Mouse (Mus musculus) large intestine, adult 2 months (tissue): Measurements from ENCODE around the gene Il15ra. TPM values are rescaled to one million over a fixed set of nuclear protein-coding genes. Genes with fewer than 3 reads are reported as not detected.
A peak's percentile ranks its signal among the peaks of the same experiment; 100 is the strongest.

ENCODE experiments used
- DNase-seq: peaks from one replicate; pipeline ENCODE4 v3.0.0-alpha.2; 2012; ENCODE audit warnings: low read depth, low spot score
- WGBS: fragments of 180-500 bp; shearing (Covaris S2); methylation state at CpG from one replicate; pipeline ENCODE4 v1.1.7; 2018; 5-methylcytosine and 5-hydroxymethylcytosine counted together
- polyA plus RNA-seq: library from polyadenylated mRNA; depleted of rRNA; stranded (reverse); fragments of >200 nt; gene quantifications from 2 replicates; pipeline ENCODE4 v1.2.3, GENCODE M21; 2012; rRNA removed

Gene Il15ra
- polyA plus RNA-seq, 1 experiment = 27.5 TPM

- WGBS = 90% methylated on average over 10 of the region's 10 CpGs
- no peak for DNase-seq
These were observed 69.3 kb downstream of the Il15ra start for GRCm38 (mm10) chr2:11774426-11774825.

GRCm38 (mm10) chr2:11775121-11775520 is 70.0 kb downstream of the Il15ra start:
- WGBS = 73% methylated on average over 5 of the region's 5 CpGs
- DNase-seq = no peak

DNA sequence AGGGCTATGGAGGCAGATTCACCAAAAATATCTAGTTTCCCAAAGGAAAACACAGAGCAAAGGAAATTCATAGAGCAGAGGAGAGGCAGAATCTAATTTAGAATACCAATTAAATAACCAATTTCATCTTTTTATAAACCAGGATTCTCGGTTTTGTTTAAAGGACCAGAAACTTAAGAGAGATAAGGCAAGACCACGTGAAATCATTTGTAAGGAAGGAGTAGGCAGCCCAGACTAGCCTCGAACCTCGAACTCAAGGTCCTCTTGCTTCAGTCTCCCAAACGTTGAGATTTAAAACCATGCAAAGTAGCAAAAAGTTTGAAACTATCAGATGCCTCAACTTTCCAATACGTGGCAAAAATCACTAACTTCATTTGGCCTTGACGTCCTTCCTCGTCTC is 71.3 kb downstream of the Il15ra start:
- no peak for DNase-seq
- WGBS = 23% methylated on average over 8 of the region's 8 CpGs

DNA sequence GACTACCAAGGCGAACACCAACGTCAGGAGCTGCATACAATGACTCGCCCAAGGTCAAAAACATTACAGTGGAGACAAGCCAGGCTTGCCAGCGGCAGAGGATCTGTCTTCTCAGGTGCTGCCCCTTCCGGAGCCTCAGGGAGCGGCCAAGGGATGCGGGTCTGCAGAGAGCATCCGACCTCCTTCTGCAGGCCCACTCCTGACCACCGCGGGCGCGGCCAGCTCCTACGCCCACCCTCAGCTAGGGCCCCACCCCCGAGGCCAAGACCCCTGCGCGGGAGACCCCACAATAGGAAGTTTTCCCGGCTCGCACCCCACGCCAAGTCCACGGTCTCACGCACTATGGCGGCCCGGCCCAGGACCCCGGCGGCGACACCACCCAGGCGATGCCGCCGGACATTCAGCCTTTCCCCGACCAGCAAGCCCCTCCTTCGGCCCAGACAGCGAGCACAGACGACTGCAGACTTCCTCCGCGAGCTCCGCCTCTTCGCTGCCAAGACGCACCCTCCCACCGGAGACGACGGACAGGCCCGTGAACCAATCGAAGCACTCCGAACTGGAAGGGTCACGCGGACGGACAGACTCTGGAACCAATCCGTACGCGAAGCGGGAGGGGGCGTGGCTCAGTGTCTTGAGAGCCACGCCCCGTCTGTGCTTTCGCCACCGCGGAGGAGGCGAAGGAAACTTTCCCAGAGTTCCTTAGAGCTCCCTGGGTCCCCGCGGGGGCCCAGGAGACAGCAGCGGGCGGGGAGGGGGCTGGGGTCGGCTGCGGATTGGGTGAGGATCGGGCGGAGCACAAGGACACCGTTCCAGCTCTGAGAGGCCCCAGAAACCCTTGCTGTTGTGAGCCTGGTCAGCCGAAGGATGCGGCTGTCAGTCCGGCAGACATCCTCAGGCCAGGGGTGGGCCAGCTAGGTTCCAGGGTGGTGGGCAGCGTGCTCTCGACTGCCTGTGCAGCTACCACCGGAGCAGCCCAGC is 72.3 kb downstream of the Il15ra start, which contains the start of the genes Fbh1 and Ankrd16:
Gene Fbh1, minus strand, starts transcription at position 492 of the 978 bp plus-strand sequence.
Gene Ankrd16, plus strand, starts transcription at position 786 of the 978 bp plus-strand sequence.
- under 1% methylated on average over 73 of the region's 73 CpGs for WGBS
- DNase-seq = peak; percentile 100

DNA sequence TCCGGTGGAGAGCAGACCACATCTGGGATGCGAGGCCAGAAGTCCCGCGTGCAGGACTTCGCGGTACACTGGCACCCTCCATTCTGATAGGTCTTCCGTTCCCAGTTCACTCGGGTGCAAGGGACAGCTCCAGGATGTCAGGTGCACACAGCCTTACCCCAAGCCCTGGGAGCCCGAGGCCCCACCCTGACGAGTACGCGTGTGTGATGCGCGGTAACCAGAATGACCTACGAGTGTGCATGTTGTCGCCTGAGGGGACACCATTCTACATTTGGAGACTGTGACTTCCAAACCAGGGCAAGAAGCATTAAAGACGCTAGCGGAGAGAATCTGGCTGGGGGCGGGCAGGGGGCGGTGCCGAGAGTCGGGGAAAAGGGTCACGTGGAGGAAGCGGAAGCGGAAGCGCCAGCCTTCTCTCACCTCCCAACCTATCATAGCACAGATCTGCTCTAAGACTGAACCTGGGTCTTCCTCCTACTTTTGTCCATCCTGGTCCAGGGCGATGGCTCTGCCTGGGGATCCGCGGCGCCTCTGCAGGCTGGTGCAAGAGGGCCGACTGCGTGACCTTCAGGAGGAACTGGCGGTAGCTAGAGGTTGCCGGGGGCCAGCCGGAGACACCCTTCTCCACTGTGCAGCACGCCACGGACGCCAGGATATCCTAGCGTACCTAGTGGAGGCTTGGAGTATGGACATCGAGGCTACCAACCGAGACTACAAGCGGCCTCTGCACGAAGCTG is 73.2 kb downstream of the Il15ra start:
- DNase-seq = peak; percentile 83
- under 1% methylated on average over 43 of the region's 43 CpGs for WGBS

Other genes starting within 250 kb of the Il15ra start
- gene Pfkfb3, start 151.2 kb upstream of the Il15ra start, polyA plus RNA-seq = 14.7 and 21.8 TPM in 2 replicates
- 35.4 and 42.2 TPM in 2 replicates for gene Rbm17, start 101.1 kb upstream of the Il15ra start, polyA plus RNA-seq
- not detected in 2 replicates for gene Gm17490, start 79.0 kb upstream of the Il15ra start, polyA plus RNA-seq
- 0.36 and 0.73 TPM in 2 replicates for gene Il2ra, start 62.5 kb upstream of the Il15ra start, polyA plus RNA-seq
- gene Fbh1, start 72.3 kb downstream of the Il15ra start, polyA plus RNA-seq = 25.1 and 39.4 TPM in 2 replicates
- gene Ankrd16, start 72.6 kb downstream of the Il15ra start, polyA plus RNA-seq = 55.9 and 67.8 TPM in 2 replicates